Mouse (Mus musculus): ENCODE results near the gene Mfsd6. TPM values are rescaled to one million over a fixed set of nuclear protein-coding genes. Genes with fewer than 3 reads are reported as not detected.

Mfsd6 gene
- polyA plus RNA-seq, 1 experiment from 2014 or later: 5.2 TPM

- Histone ChIP-seq H3K27ac (ENCODE audit: low read length) (no peak overlapping the region), H3K9ac (ENCODE audit: low read length) (no peak overlapping the region), H3K9me3 (replicated peaks; ENCODE audit: control insufficient read depth, low read length) (no peaks in the 10 kb centered on the region), H3K27me3 (ENCODE audit: control insufficient read depth, insufficient read depth, low read length) (no peaks in the 10 kb centered on the region), H3K4me3 (replicated peaks; ENCODE audit: low read length) (no peak overlapping the region), H3K4me2 (ENCODE audit: low read depth, low read length) (no peak overlapping the region), H3K36me3 (ENCODE audit: control insufficient read depth, insufficient read depth, low read length) (no peaks in the 10 kb centered on the region), H3K4me1 (ENCODE audit: control insufficient read depth, insufficient read depth, low read length) (no peaks in the 10 kb centered on the region)
- WGBS: 73% methylated on average over 4 of the region's 4 CpGs
- no peak for ATAC-seq (ENCODE audit: insufficient read depth, low FRiP score)
These were observed 72.1 kb downstream of the Mfsd6 start for GRCm38 (mm10) chr1:52655153-52655552.

- Histone ChIP-seq H3K4me3 (replicated peaks; ENCODE audit: low read length) (no peak overlapping the region), H3K4me2 (ENCODE audit: low read depth, low read length) (no peak overlapping the region), H3K27ac (ENCODE audit: low read length) (no peak overlapping the region), H3K9me3 (replicated peaks; ENCODE audit: control insufficient read depth, low read length) (no peaks in the 10 kb centered on the region), H3K36me3 (ENCODE audit: control insufficient read depth, insufficient read depth, low read length) (0 out of 2 replicates have a peak, but pooled peaks cover 3% of the 10 kb centered on the region), H3K9ac (ENCODE audit: low read length) (no peak overlapping the region), H3K27me3 (ENCODE audit: control insufficient read depth, insufficient read depth, low read length) (no peaks in the 10 kb centered on the region), H3K4me1 (ENCODE audit: control insufficient read depth, insufficient read depth, low read length) (no peaks in the 10 kb centered on the region)
- no peak for ATAC-seq (ENCODE audit: insufficient read depth, low FRiP score)
- WGBS: 76% methylated on average over 1 of the region's 1 CpGs
These were observed 73.9 kb downstream of the Mfsd6 start for GRCm38 (mm10) chr1:52653366-52653765.

- H3K9ac ChIP-seq (ENCODE audit: low read length): no peak overlapping the region
- H3K4me2 ChIP-seq (ENCODE audit: low read depth, low read length): no peak overlapping the region
- no peaks in the 10 kb centered on the region for H3K9me3 ChIP-seq (replicated peaks; ENCODE audit: control insufficient read depth, low read length)
- no peak overlapping the region for H3K27ac ChIP-seq (ENCODE audit: low read length)
- 68% methylated on average over 3 of the region's 3 CpGs for WGBS
- ATAC-seq (ENCODE audit: insufficient read depth, low FRiP score): peak; percentile 47; the same call in 1 of the 2 replicates
- H3K27me3 ChIP-seq (ENCODE audit: control insufficient read depth, insufficient read depth, low read length): no peaks in the 10 kb centered on the region
- 0 out of 2 replicates have a peak, but pooled peaks cover 3% of the 10 kb centered on the region for H3K36me3 ChIP-seq (ENCODE audit: control insufficient read depth, insufficient read depth, low read length)
- no peaks in the 10 kb centered on the region for H3K4me1 ChIP-seq (ENCODE audit: control insufficient read depth, insufficient read depth, low read length)
- H3K4me3 ChIP-seq (replicated peaks; ENCODE audit: low read length): no peak overlapping the region
These were observed 74.5 kb downstream of the Mfsd6 start for GRCm38 (mm10) chr1:52652601-52653253.

DNA sequence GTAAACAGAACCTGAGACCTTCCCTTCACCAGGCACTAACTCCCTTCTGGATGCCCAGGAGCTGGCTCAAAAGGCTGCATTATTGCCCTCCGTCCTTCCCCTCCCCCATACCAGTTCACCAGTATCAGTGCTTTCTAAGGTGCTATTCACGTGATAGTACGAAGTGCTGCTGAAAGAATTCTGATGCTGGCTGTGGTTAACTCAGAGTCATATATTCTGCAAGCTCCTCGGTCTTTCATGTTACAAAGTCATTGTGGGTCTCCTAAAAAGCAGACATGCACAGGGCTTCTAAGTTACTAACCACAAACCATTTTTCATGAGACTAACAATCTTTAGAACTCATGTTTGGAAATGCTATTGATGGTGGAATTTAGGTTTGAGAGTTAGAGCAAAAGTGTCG, 77.2 kb downstream of the Mfsd6 start:
- ATAC-seq (ENCODE audit: insufficient read depth, low FRiP score): no peak
- H3K9me3 ChIP-seq (replicated peaks; ENCODE audit: control insufficient read depth, low read length): no peaks in the 10 kb centered on the region
- H3K27me3 ChIP-seq (ENCODE audit: control insufficient read depth, insufficient read depth, low read length): no peaks in the 10 kb centered on the region
- peaks cover 9% of the 10 kb centered on the region; the same call in 1 of the 2 replicates for H3K36me3 ChIP-seq (ENCODE audit: control insufficient read depth, insufficient read depth, low read length)
- no peak overlapping the region for H3K4me2 ChIP-seq (ENCODE audit: low read depth, low read length)
- H3K27ac ChIP-seq (ENCODE audit: low read length): no peak overlapping the region
- 85% methylated on average over 5 of the region's 5 CpGs for WGBS
- H3K4me1 ChIP-seq (ENCODE audit: control insufficient read depth, insufficient read depth, low read length): no peaks in the 10 kb centered on the region
- no peak overlapping the region for H3K4me3 ChIP-seq (replicated peaks; ENCODE audit: low read length)
- no peak overlapping the region for H3K9ac ChIP-seq (ENCODE audit: low read length)

GRCm38 (mm10) chr1:52648153-52649027, 78.9 kb downstream of the Mfsd6 start:
- no peaks in the 10 kb centered on the region for H3K9me3 ChIP-seq (replicated peaks; ENCODE audit: control insufficient read depth, low read length)
- H3K27me3 ChIP-seq (ENCODE audit: control insufficient read depth, insufficient read depth, low read length): no peaks in the 10 kb centered on the region
- H3K4me3 ChIP-seq (replicated peaks; ENCODE audit: low read length): no peak overlapping the region
- ATAC-seq (ENCODE audit: insufficient read depth, low FRiP score): no peak; the same call in 1 of the 2 replicates
- H3K4me1 ChIP-seq (ENCODE audit: control insufficient read depth, insufficient read depth, low read length): no peaks in the 10 kb centered on the region
- no peak overlapping the region for H3K27ac ChIP-seq (ENCODE audit: low read length)
- peaks cover 9% of the 10 kb centered on the region; the same call in 1 of the 2 replicates for H3K36me3 ChIP-seq (ENCODE audit: control insufficient read depth, insufficient read depth, low read length)
- H3K4me2 ChIP-seq (ENCODE audit: low read depth, low read length): no peak overlapping the region
- 79% methylated on average over 11 of the region's 11 CpGs for WGBS
- no peak overlapping the region for H3K9ac ChIP-seq (ENCODE audit: low read length)

DNA sequence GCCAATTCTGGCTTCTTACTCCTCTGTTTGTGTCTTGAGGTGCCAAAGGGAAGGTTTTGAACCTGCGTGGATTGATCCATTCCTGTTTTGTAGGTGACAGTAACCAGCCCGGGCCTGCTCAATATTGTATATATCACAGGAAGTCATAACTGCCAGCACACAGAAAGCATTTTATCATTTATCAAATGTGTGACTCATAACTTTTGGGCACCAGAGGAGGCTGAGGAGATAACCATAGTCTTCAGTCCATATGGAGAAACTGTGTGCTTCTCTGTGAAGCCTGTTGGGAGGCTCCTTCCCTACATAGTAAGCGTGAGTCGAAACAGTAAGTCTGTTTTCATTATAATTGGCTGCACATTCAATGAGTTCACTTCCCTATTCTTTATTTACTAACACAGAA, 86.5 kb downstream of the Mfsd6 start:
- no peaks in the 10 kb centered on the region for H3K4me1 ChIP-seq (ENCODE audit: control insufficient read depth, insufficient read depth, low read length)
- no peak overlapping the region for H3K27ac ChIP-seq (ENCODE audit: low read length)
- no peaks in the 10 kb centered on the region for H3K9me3 ChIP-seq (replicated peaks; ENCODE audit: control insufficient read depth, low read length)
- no peak overlapping the region for H3K9ac ChIP-seq (ENCODE audit: low read length)
- WGBS: 81% methylated on average over 4 of the region's 4 CpGs
- ATAC-seq (ENCODE audit: insufficient read depth, low FRiP score): 0 out of 2 replicates have a peak, but pooled peaks have one; percentile 5
- H3K4me2 ChIP-seq (ENCODE audit: low read depth, low read length): no peak overlapping the region
- no peak overlapping the region for H3K4me3 ChIP-seq (replicated peaks; ENCODE audit: low read length)
- H3K36me3 ChIP-seq (ENCODE audit: control insufficient read depth, insufficient read depth, low read length): peaks cover 5% of the 10 kb centered on the region; the same call in 1 of the 2 replicates
- H3K27me3 ChIP-seq (ENCODE audit: control insufficient read depth, insufficient read depth, low read length): no peaks in the 10 kb centered on the region

DNA sequence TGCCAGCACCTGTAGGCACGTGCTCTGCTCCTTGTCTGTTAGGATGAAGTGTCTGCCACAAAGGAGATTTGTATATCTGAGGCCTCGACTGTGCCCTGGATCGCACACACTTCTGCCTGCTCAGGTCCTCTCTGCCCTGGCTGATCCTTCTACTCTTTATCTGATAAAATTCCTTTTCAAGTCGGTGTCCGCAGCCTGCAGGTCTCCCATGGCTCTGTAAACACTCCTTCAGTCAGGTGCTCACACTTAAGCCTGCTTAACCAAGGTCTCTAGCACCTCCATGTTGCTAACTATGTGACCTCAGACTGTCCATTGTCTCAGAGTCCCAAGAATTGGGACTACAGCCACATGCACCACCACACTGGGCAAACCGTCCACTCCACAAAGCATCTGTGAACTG, 87.0 kb downstream of the Mfsd6 start:
- H3K9me3 ChIP-seq (replicated peaks; ENCODE audit: control insufficient read depth, low read length): no peaks in the 10 kb centered on the region
- H3K27ac ChIP-seq (ENCODE audit: low read length): no peak overlapping the region
- WGBS: 54% methylated on average over 6 of the region's 6 CpGs
- H3K4me3 ChIP-seq (replicated peaks; ENCODE audit: low read length): no peak overlapping the region
- H3K9ac ChIP-seq (ENCODE audit: low read length): no peak overlapping the region
- no peaks in the 10 kb centered on the region for H3K4me1 ChIP-seq (ENCODE audit: control insufficient read depth, insufficient read depth, low read length)
- ATAC-seq (ENCODE audit: insufficient read depth, low FRiP score): peak; percentile 37; the same call in 1 of the 2 replicates
- no peaks in the 10 kb centered on the region for H3K27me3 ChIP-seq (ENCODE audit: control insufficient read depth, insufficient read depth, low read length)
- no peak overlapping the region for H3K4me2 ChIP-seq (ENCODE audit: low read depth, low read length)
- 0 out of 2 replicates have a peak, but pooled peaks cover 4% of the 10 kb centered on the region for H3K36me3 ChIP-seq (ENCODE audit: control insufficient read depth, insufficient read depth, low read length)

DNA sequence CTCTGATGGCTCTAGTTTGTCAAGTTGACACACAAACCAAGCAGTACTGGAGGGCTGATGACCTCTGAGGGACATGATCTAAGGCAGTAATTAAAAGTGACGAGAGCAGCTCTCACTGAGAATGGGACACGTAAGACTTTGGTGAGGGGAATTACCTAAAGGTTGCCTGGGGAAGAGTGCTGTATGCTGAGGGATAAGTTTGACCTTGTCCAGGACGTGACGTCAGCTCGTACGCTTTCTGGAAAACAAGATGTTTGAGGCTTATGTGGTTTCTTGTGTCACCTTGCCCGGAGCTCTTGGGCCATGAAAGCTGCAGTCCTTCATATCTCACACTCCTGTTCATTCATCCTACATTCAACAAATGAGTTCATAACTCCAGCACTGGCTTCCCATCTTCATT, 88.2 kb downstream of the Mfsd6 start:
- no peak overlapping the region for H3K4me2 ChIP-seq (ENCODE audit: low read depth, low read length)
- no peak overlapping the region for H3K9ac ChIP-seq (ENCODE audit: low read length)
- H3K4me1 ChIP-seq (ENCODE audit: control insufficient read depth, insufficient read depth, low read length): no peaks in the 10 kb centered on the region
- WGBS: 89% methylated on average over 7 of the region's 7 CpGs
- no peak for ATAC-seq (ENCODE audit: insufficient read depth, low FRiP score)
- no peak overlapping the region for H3K27ac ChIP-seq (ENCODE audit: low read length)
- 0 out of 2 replicates have a peak, but pooled peaks cover 4% of the 10 kb centered on the region for H3K36me3 ChIP-seq (ENCODE audit: control insufficient read depth, insufficient read depth, low read length)
- H3K4me3 ChIP-seq (replicated peaks; ENCODE audit: low read length): no peak overlapping the region
- H3K27me3 ChIP-seq (ENCODE audit: control insufficient read depth, insufficient read depth, low read length): no peaks in the 10 kb centered on the region
- H3K9me3 ChIP-seq (replicated peaks; ENCODE audit: control insufficient read depth, low read length): no peaks in the 10 kb centered on the region

GRCm38 (mm10) chr1:52638101-52638500, 89.2 kb downstream of the Mfsd6 start:
- Histone ChIP-seq H3K4me2 (ENCODE audit: low read depth, low read length) (no peak overlapping the region), H3K9me3 (replicated peaks; ENCODE audit: control insufficient read depth, low read length) (no peaks in the 10 kb centered on the region), H3K36me3 (ENCODE audit: control insufficient read depth, insufficient read depth, low read length) (0 out of 2 replicates have a peak, but pooled peaks cover 4% of the 10 kb centered on the region), H3K27ac (ENCODE audit: low read length) (no peak overlapping the region), H3K4me1 (ENCODE audit: control insufficient read depth, insufficient read depth, low read length) (no peaks in the 10 kb centered on the region), H3K27me3 (ENCODE audit: control insufficient read depth, insufficient read depth, low read length) (no peaks in the 10 kb centered on the region), H3K4me3 (replicated peaks; ENCODE audit: low read length) (no peak overlapping the region), H3K9ac (ENCODE audit: low read length) (no peak overlapping the region)
- ATAC-seq (ENCODE audit: insufficient read depth, low FRiP score): no peak
- WGBS: 77% methylated on average over 2 of the region's 2 CpGs

Data from stomach, embryonic 16.5 days (tissue).